Mouse (Mus musculus): ENCODE data around the gene Hpse. TPM values are rescaled to one million over a fixed set of nuclear protein-coding genes. Genes with fewer than 3 reads are reported as not detected.

The Hpse gene
- total RNA-seq, 2 experiments from 2014 or later: 2.7 to 2.8 TPM

DNA sequence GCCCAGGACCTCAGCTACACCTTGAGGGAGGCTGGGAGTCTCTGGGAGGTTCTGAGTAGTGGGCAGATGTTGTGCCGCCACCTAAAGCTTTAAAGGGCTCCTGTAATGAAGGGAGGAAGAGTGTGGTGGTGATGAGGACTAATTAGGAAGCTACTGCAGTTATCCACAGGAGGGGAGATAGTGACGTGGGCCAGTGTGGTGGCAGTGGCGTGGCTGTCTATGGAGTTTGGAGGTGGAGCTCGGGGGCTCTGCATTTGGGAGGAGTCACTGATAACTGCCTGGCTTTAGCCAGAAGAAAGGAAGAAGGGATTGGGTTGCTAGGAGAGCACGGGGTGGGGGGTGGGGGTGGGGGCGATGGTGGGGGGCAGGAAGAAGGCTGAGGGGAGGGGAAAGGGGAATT is 71.0 kb downstream of the Hpse start:
- intact Hi-C loops (cut with DNase I): no loop called here
- DNase-seq (ENCODE audit: low spot score in 2 of 2): no peak

DNA sequence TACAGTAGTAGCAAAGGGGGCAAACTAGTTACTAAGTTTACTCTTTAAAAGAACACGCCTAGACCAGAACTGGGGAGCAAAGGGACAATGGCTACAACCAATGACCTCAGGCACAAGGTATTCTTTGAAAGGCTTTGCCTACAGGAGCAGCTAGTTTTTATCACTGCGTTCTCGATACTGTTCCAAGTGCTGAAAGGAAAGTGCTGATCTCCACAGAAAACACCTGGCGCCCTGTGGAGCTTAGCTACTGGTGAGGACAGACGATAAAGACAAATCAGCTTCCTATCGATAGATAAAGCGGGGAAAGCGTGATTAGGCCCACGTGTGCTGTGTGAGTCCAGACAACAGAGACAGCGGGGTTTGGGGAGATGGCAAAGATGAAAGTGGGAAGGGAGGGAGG is 71.5 kb downstream of the Hpse start:
- intact Hi-C loops (cut with DNase I): no loop called here
- no peak for DNase-seq (ENCODE audit: low spot score in 2 of 2)

DNA sequence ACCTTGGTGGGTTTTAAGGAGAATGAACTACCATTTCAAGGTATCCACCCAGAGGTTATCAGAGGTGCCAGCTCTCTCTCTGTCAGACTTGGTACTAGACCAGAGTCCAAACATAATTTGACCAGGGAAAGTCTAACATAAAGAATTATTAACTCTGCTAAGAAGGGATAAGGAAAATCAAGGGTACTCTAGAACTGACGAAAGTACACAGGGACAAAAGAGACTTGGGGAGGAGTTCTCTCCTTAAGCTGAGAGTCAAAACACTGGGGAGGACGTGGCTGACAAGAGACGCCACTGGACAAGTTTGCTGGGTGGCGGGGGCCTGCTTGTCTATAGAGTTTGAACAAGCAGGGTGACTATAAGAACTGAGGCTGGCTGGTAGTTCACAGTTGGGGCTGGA is 73.0 kb downstream of the Hpse start:
- no peak for DNase-seq (ENCODE audit: low spot score in 2 of 2)
- intact Hi-C loops (cut with DNase I): no loop called here

DNA sequence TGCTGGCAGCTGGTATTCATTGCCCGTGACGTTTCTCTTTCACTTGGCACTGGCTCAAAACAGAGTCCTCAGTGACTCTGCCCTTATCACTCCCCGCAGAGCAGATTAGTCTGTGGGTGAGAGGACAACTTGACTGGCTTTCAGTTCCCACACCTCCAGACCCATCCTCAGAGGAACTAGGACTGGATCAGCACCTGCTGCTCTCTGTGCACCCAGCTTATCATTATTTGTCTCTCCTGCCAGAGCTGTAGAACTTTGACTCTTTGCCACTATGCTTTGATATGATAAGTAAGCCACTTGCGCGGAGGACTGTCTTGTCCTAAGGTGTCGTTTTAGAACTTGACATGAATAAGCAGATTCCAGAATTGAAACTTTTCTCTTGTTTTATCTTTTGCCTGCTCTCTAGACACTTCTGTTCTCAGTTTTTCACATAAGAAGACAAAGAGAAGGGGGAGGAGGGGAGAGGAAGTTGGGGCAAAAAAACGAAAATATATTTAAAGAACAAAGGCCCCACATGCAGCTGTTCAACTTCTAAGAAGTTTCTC is 75.5 kb downstream of the Hpse start:
- DNase-seq (ENCODE audit: low spot score in 2 of 2): no peak
- intact Hi-C loops (cut with DNase I): no loop called here

DNA sequence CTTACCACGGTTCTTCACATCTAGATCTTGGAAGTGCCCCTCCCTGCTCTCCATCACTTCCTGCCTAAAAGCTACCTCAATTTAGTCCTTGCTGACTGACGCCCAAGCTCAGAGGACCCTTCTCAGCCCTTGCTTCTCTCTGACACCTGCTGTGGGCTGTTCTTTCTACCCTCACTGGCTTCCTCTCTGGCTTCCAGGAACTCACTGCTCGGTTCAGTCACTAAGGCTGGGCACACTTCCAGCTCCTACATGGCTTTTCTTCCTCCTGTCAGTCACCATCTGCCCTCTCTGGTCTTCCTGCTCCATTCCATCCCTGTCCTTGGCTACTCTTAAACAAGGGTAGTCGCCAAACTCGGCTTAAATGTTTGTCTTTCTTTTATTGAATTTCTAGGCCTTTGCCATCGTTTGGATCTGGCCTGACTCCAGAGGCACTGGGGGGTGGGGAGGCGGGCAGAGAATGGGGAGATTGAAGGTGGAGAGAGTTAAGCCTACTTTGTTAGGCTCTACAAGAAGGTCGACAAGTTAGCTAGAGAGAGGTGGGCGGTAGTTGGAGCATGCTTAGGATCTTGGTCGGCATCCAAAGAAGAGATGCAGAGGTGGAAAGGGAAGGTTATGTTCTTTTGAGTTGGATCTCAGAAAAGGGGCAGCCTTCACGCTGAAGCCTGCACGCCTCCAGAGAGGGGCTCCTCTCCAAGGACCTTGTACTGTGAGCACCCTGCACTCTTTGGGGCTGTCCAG is 76.1 kb downstream of the Hpse start:
- intact Hi-C loops (cut with DNase I): no loop called here
- DNase-seq (ENCODE audit: low spot score in 2 of 2): peak; percentile 44 to 50

DNA sequence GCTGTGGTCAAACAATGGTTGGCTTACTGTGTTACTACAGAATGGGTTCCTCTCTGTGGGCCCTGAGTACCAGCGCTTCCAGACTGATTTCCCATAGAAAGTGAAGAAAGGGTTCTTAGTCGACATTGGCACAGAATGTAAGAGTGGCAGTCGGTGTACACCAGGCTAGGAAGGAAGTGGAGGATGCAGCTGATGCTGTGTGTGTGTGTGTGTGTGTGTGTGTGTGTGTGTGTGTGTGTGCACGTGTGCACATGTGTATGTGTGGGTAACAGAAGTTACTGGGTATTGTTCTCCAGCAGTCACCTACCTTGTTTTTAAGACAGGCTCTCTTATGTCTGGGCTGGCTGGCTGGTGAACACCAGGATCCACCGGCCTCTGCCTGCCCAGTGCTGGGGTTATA is 77.2 kb downstream of the Hpse start:
- no peak for DNase-seq (ENCODE audit: low spot score in 2 of 2)
- intact Hi-C loops (cut with DNase I): no loop called here

DNA sequence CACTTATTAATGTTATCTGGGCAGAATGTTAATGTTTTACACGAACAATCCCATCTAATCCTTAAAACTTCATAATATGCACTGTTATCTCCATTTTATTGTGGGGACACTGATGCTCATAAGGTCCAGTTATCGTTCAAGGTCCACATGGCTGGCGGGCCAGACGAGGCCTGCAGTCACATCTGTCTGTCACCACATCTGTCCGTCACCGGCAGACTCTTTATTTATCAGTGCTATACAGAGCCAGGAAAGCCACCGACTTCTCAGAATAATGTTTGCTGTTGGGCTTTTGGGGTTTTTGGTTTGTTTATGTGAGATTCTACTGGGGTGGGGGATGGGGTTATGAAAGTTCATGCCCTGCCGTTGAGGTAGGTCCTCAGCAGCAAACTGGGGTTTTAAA is 81.0 kb downstream of the Hpse start:
- DNase-seq (ENCODE audit: low spot score in 2 of 2): no peak
- intact Hi-C loops (cut with DNase I): no loop called here

DNA sequence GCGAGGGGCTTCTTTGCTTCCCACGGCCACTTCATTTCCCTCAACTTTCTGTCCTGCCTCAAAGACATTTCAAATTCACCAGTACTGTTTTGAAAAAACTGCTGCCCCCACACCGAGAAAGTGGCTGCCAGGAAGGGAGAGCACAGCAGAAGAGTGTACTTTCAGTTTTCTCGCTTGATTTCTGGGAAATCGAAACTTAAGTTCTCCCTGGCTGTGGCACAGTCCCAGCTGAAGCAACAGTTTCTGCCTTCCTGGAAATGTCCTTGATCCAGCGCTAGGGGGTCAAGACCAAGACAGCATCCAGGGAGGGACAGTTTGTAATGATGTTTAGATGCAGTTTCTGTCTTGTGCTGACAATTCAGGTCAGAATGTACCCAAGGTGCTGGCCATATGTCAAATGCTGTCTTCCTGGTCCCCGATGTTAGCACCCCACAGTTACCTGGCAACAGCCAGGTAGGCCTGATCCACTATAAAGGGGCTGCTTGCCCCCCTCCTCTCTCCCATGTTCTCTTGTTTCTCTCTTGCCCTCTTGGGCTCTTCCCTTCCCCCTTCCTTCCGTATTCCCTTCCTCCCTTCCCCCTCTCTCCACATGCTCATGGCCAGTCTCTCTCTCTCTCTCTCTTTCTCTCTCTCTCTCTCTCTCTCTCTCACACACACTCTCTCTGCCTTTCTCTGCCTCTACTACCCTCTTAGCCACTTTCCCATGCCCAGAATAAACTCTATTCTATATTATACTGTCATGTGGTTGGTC is 82.5 kb downstream of the Hpse start:
- no peak for DNase-seq (ENCODE audit: low spot score in 2 of 2)
- intact Hi-C loops (cut with DNase I): no loop called here

DNA sequence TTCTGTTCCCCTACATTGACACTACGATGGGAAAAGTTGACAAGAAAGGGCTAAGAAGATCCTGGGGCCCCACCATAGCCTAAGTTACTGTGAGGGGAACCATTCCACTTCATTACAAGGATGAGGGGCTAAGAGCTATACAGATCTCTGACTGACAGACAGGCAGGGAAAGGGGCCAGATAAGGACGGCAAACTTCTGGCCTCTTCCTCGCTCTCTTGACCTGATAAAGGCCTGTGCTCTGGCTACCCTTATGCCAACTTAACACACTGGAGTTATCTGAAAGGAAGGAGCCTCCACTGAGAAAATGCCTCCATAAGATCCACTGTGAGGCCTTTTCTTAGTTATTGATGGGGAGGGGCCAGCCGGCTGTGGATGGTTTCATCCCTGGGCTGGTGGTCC is 83.6 kb downstream of the Hpse start:
- intact Hi-C loops (cut with DNase I): no loop called here
- no peak for DNase-seq (ENCODE audit: low spot score in 2 of 2)

DNA sequence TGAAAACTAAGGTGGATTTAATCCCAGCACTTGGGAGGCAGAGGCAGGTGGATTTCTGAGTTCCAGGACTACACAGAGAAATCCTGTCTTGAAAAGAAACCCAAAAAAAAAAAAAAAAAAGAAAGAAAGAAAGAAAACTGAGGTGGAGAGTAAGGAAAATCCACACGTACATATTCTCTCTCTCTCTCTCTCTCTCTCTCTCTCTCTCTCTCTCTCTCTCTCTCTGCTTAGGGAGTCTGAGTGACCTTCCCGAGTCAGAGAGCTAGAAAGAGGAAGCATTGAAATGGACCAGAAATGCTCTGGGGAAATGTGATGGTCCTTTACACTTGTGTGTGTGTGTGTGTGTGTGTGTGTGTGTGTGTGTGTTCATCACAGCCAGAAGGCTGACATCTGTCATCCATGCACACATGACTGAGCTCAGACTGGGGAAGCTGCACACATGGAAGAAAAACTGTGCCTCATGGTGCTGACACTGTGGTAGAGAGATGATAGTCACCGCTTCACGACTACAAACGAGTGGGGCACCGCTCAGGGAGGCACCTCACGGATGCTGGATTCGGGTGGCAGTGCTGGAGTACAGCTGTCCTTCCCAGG is 84.5 kb downstream of the Hpse start:
- intact Hi-C loops (cut with DNase I): no loop called here
- no peak for DNase-seq (ENCODE audit: low spot score in 2 of 2)

DNA sequence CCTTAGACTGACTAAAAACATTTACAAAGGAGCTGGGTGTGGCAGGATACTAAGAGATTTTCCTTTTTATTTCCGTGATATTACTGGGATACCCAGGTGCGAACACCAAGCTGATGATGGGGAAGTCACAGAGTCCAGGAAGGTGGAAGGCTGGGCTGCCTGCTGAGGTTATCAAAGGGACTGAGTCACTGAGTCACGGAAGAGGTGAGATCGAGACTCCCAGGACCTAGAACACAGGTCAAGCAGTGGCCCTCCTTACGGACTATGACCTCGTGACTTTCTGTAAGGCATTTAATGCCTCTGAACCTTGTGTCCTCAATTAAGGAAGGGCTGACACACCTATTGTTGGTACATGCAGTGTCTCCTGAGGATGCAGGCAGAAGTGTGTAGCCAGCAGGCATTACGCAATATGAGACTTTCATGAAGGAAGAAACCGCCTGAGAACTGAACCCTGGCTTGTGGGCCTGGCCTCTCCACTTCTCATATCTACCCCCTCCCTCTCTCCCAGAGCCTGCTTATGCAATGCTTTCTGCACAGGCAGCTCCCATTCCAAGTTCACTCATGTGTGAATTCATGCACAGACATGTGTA is 86.9 kb downstream of the Hpse start:
- no peak for DNase-seq (ENCODE audit: low spot score in 2 of 2)
- intact Hi-C loops (cut with DNase I): no loop called here

Other genes starting within 250 kb of the Hpse start
- gene Lin54, start 219.1 kb downstream of the Hpse start, total RNA-seq (2021): 10 to 100 TPM; 15.5 to 17.3 TPM
- gene Cops4, start 201.4 kb downstream of the Hpse start, total RNA-seq (2021): 10 to 100 TPM; 73.3 to 73.8 TPM
- gene Plac8, start 147.5 kb downstream of the Hpse start, total RNA-seq (2021): not detected
- 10 to 100 TPM; 63.3 to 64.4 TPM for gene Coq2, start 44.6 kb downstream of the Hpse start, total RNA-seq (2021)
- 10 to 100 TPM; 12.8 to 19.1 TPM for gene Helq, start 78.9 kb upstream of the Hpse start, total RNA-seq (2021)
- 10 to 100 TPM; 48.1 to 57.8 TPM for gene Mrps18c, start 78.9 kb upstream of the Hpse start, total RNA-seq (2021)
- gene Abraxas1, start 101.2 kb upstream of the Hpse start, total RNA-seq (2021): 1 to 10 TPM; 5.7 to 5.9 TPM
- 1 to 10 TPM; 1.4 to 1.5 TPM for gene Gpat3, start 126.0 kb upstream of the Hpse start, total RNA-seq (2021)